ENCODE assay signal across 12 mouse cellular contexts in the genomic region with DNA sequence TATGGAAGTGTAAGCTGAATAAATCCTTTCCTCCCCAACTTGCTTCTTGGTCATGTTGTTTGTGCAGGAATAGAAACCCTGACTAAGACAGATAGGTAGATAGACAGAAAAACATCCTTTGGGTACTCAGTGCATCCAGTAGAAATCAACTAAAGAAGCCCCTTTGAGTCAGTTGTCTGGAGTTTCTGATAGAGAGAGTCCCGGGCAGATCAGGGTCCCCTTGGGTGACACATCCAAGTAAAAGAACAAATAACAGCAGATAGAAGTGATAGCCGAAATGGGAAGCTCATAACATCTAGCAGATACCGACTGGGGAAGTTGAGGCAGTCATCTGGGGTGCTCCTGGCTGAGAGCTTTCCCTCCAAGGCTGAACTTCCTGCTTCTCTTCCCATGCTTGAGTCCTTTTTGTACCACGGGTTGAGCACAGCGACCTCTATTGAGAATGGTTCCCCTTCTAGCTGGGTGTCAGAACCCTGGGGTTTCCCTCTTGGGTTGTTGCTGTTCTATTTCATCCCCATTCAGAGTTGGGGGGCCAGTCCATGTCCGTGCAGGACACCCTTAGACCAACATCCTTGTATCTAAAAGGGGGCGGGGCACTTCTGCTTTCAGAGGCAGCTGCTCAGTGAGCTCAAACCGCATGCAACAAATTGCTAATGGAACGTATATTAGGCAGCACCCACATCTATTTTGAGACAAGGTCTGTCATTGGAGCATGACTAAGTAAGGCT. TPM values are rescaled to one million over a fixed set of nuclear protein-coding genes. Genes with fewer than 3 reads are reported as not detected.
DNase-seq lines count a peak whose midpoint lies in the region; ATAC-seq lines count a peak whose summit lies in the region.
"Had no signal": no experiment of that assay in that cellular context is flagged by ENCODE, and none has a peak within 500 bp of the region (broad histone marks: within the 10 kb centered on the region; RNA-seq: fewer than 3 reads in every experiment).

No protein-coding gene starts in this region.

- H3K36me3 ChIP-seq in forebrain, embryonic 15.5 days = no peaks in the 10 kb centered on the region
- H3K36me3 ChIP-seq: embryonic facial prominence, embryonic 15.5 days; neural tube, embryonic 12.5 days had no signal

- no peak overlapping the region for H3K9ac ChIP-seq in forebrain, embryonic 15.5 days (replicated peaks)
- H3K9ac ChIP-seq: embryonic facial prominence, embryonic 15.5 days; neural tube, embryonic 12.5 days had no signal

- H3K27me3 ChIP-seq in forebrain, embryonic 15.5 days = no peaks in the 10 kb centered on the region
- H3K27me3 ChIP-seq: embryonic facial prominence, embryonic 15.5 days; neural tube, embryonic 12.5 days; Patski had no signal

- ATAC-seq in forebrain, embryonic 15.5 days (replicated peaks) = no peak
- ATAC-seq: Patski had no signal

- H3K4me2 ChIP-seq in forebrain, embryonic 15.5 days (replicated peaks) = no peak overlapping the region
- H3K4me2 ChIP-seq: embryonic facial prominence, embryonic 15.5 days; neural tube, embryonic 12.5 days had no signal

- peak; percentile 11 to 45 for DNase-seq in kidney, postnatal 25 days
- no peak for DNase-seq in kidney, postnatal 14 days
- DNase-seq in NIH3T3 (ENCODE audit: low read depth) = peak; percentile 15
- DNase-seq in induced T-regulatory cell, adult 2 months (ENCODE audit: low read depth) = peak; percentile 26
- peak; percentile 26 for DNase-seq in spleen, adult 12 weeks (ENCODE audit: low spot score)
- DNase-seq in cerebellum, adult 11-12 months = no peak
- DNase-seq in left cerebral cortex, adult 8-10 months (ENCODE audit: low spot score in 2 of 2) = no peak
- DNase-seq: layer of hippocampus, postnatal 36 days had no signal

- H3K27ac ChIP-seq in forebrain, embryonic 15.5 days (replicated peaks) = no peak overlapping the region
- H3K27ac ChIP-seq: embryonic facial prominence, embryonic 15.5 days; neural tube, embryonic 12.5 days had no signal

- WGBS in forebrain, embryonic 15.5 days = 82% methylated on average over 9 of the region's 9 CpGs

- no peak overlapping the region for H3K4me3 ChIP-seq in forebrain, embryonic 15.5 days
- H3K4me3 ChIP-seq: embryonic facial prominence, embryonic 15.5 days; neural tube, embryonic 12.5 days had no signal

- no peaks in the 10 kb centered on the region for H3K4me1 ChIP-seq in forebrain, embryonic 15.5 days
- H3K4me1 ChIP-seq: embryonic facial prominence, embryonic 15.5 days; neural tube, embryonic 12.5 days had no signal

- no peaks in the 10 kb centered on the region for H3K9me3 ChIP-seq in forebrain, embryonic 15.5 days
- H3K9me3 ChIP-seq: embryonic facial prominence, embryonic 15.5 days; neural tube, embryonic 12.5 days had no signal

RNA-seq across cellular contexts. Expression of gene Arf2, which starts 34.3 kb away (rescaled TPM):
- polyA plus RNA-seq in forebrain, embryonic 15.5 days (2015; fragmentation: Nextera tagmentation; extraction: Ambion mirVana) = 163 and 175 TPM in 2 replicates
- 10 to 100 TPM; 49.7 to 55.3 (median 54.3) TPM for total RNA-seq in left cerebral cortex, adult 8-10 months (2022)

RNA-seq across cellular contexts. Expression of gene Nsf, which starts 47.0 kb away (rescaled TPM):
- polyA plus RNA-seq in forebrain, embryonic 15.5 days (2015; fragmentation: Nextera tagmentation; extraction: Ambion mirVana) = 94.5 and 94.7 TPM in 2 replicates
- total RNA-seq in left cerebral cortex, adult 8-10 months (2022) = 100 to 1,000 TPM; 917 to 958 (median 948) TPM

Comparison
In these comparisons a context has a peak if more than half of its experiments do, and no peak if none do; other contexts are left out.
1. DNase-seq: peak in kidney, postnatal 25 days (2 of 2), NIH3T3 (single experiment), induced T-regulatory cell, adult 2 months (single experiment) and spleen, adult 12 weeks (single experiment); none in kidney, postnatal 14 days (single experiment), cerebellum, adult 11-12 months (single experiment) and left cerebral cortex, adult 8-10 months (0 of 2).